Mouse (Mus musculus) C2C12 (cell line): ENCODE measurements around the gene Rgs6.

Experiments used
- CTCF ChIP-seq: IDR thresholded peaks from one replicate; pipeline ENCODE4 v1.5.1; 2011; ENCODE audit not compliant: control insufficient read depth, insufficient read depth, insufficient read length
- FOSL1 ChIP-seq: IDR thresholded peaks from one replicate; pipeline ENCODE4 v1.8.0; 2011; ENCODE audit warnings: mild to moderate bottlenecking, low read length; ENCODE audit not compliant: poor library complexity, insufficient read depth, severe bottlenecking
- MYOG ChIP-seq: IDR thresholded peaks from one replicate; pipeline ENCODE4 v1.6.1; 2011; ENCODE audit not compliant: control insufficient read depth, insufficient read length; ENCODE audit errors: extremely low read depth

DNA sequence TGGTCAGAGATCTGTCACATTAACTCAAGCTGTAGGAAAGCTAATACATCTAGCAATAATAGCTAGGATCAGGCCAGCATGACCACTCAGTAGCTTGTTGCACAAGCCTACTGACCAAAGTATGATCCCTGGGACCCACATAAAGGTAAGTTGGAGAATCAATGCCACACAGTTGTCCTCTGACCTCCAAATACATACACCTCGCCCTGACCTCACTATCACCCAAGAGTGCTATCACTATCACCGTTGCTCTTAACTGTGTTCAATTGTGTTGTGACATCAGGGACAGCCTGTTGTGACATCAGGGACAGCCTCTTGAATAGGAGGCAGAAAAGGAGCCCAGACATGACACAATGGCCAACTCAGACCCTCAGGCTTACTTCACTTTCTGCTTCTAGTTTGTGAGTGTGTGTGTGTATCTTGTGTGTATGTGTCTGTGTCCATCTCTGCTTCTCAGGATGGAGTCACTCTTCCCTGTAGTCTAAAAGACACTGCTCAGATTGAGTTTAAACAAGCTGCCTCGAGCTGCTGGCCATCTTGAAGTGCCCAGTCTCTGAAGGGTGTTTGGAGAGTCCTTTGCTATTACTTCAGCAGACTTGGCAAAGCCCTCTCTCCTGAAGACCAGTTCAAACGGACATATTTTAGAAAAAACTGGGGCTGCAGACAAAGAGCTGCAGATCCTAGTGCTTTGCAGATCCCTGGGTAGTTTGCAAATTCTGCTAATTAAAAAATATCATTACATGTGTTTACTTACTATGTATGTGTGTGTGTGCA, 426.0 kb downstream of the Rgs6 start:
- TF ChIP-seq CTCF (no peak), FOSL1 (no peak), MYOG (no peak)
